8 mouse cellular contexts compared by ENCODE assay signal in genomic region chr11:3169042-3169441, GRCm38 (mm10). TPM values are rescaled to one million over a fixed set of nuclear protein-coding genes. Genes with fewer than 3 reads are reported as not detected.
DNase-seq lines count a peak whose midpoint lies in the region; ATAC-seq and TF ChIP-seq lines count a peak whose summit lies in the region.
"Not testable (repeated sequence)": the region's sequence is repeated elsewhere in the genome, so short reads cannot be mapped to it uniquely, and the experiment has no call there.

No protein-coding gene starts in this region.

- intact Hi-C loops in left cerebral cortex, adult 2 months (cut with DNase I): not testable (repeated sequence)

- TF ChIP-seq CTCF in heart, postnatal 0 days (IDR thresholded peaks at IDR 0.05; ENCODE audit: low read depth); left cerebral cortex, adult 2 months (IDR thresholded peaks at IDR 0.05): not testable (repeated sequence)

- peak; percentile 37 for DNase-seq in adrenal gland, adult 8-10 months
- DNase-seq in gastrocnemius, adult 18-20 months (ENCODE audit: low spot score): peak; percentile 54
- DNase-seq in heart, postnatal 0 days (ENCODE audit: low spot score): not testable (repeated sequence)
- peak; percentile 43 to 47 for DNase-seq in left cerebral cortex, adult 2 months (ENCODE audit: extremely low spot score in 1 of 2, low spot score in 2 of 2)
- peak; percentile 56 to 71 for DNase-seq in lung, postnatal 4 days
- DNase-seq in spleen, postnatal 14 days (ENCODE audit: low spot score in 2 of 2): peak; percentile 40 to 67
- peak; percentile 27 for DNase-seq in thymus, postnatal 4 days

- TF ChIP-seq EP300 in heart, postnatal 0 days (IDR thresholded peaks at IDR 0.05; ENCODE audit: low read depth): not testable (repeated sequence)

- WGBS in heart, postnatal 0 days: 48% methylated on average over 2 of the region's 2 CpGs
- 71% methylated on average over 2 of the region's 2 CpGs for WGBS in intestine, embryonic 16.5 days

- not testable (repeated sequence) for H3K4me3 ChIP-seq in heart, postnatal 0 days (ENCODE audit: low read depth, low read length); intestine, embryonic 16.5 days (ENCODE audit: low read length); left cerebral cortex, adult 2 months

- ATAC-seq in heart, postnatal 0 days (ENCODE audit: insufficient read depth, low read depth): peak; percentile 10
- peak; percentile 49; the same call in 1 of the 2 replicates for ATAC-seq in intestine, embryonic 16.5 days

- H3K9ac ChIP-seq in heart, postnatal 0 days (replicated peaks; ENCODE audit: low read depth, low read length); intestine, embryonic 16.5 days (ENCODE audit: low read depth, low read length): not testable (repeated sequence)

- not testable (repeated sequence) for H3K27me3 ChIP-seq in heart, postnatal 0 days (ENCODE audit: control insufficient read depth, insufficient read depth, low read length); intestine, embryonic 16.5 days (replicated peaks; ENCODE audit: control insufficient read depth, insufficient read depth, low read length)

- not testable (repeated sequence) for H3K36me3 ChIP-seq in heart, postnatal 0 days (replicated peaks; ENCODE audit: control insufficient read depth, insufficient read depth, low read length); intestine, embryonic 16.5 days (ENCODE audit: control insufficient read depth, insufficient read depth, low read length)

- not testable (repeated sequence) for H3K4me1 ChIP-seq in heart, postnatal 0 days (ENCODE audit: control insufficient read depth, insufficient read depth); intestine, embryonic 16.5 days (ENCODE audit: control insufficient read depth, insufficient read depth, low read length)

- H3K9me3 ChIP-seq in heart, postnatal 0 days (replicated peaks; ENCODE audit: control insufficient read depth, low read length): peaks cover 11% of the 10 kb centered on the region
- H3K9me3 ChIP-seq in intestine, embryonic 16.5 days (ENCODE audit: control insufficient read depth, low read length): not testable (repeated sequence)

- H3K4me2 ChIP-seq in heart, postnatal 0 days (ENCODE audit: low read depth, low read length); intestine, embryonic 16.5 days (ENCODE audit: low read depth, low read length): not testable (repeated sequence)

- not testable (repeated sequence) for H3K27ac ChIP-seq in heart, postnatal 0 days (ENCODE audit: low read depth); intestine, embryonic 16.5 days (ENCODE audit: low read length); left cerebral cortex, adult 2 months

RNA-seq across cellular contexts. Expression of gene Sfi1, which starts 24.2 kb away (rescaled TPM):
- total RNA-seq in adrenal gland, adult 8-10 months (2022): 100 to 1,000 TPM in 2 of 4 experiments, 10 to 100 TPM in 2; 71.9 to 122 (median 93.1) TPM
- total RNA-seq in gastrocnemius, adult 18-20 months (2021): 10 to 100 TPM in 1 of 2 experiments, 1 to 10 TPM in 1; 9.8 to 12.4 TPM
- 7.1 and 13.2 TPM in 2 replicates for total RNA-seq in heart, postnatal 0 days (2014; rRNA removed; ENCODE audit: low replicate concordance)
- polyA plus RNA-seq in heart, postnatal 0 days (2015; fragmentation: Nextera tagmentation; extraction: Ambion mirVana): 5.3 and 5.4 TPM in 2 replicates
- polyA plus RNA-seq in intestine, embryonic 16.5 days (2015; fragmentation: Nextera tagmentation; extraction: Ambion mirVana): 11.8 and 12.6 TPM in 2 replicates
- 10 to 100 TPM; 73.5 to 78.7 TPM for total RNA-seq in left cerebral cortex, adult 2 months (2021)

RNA-seq across cellular contexts. Expression of gene Eif4enif1, which starts 33.1 kb away (rescaled TPM):
- 10 to 100 TPM; 46.4 to 69.5 (median 53.9) TPM for total RNA-seq in adrenal gland, adult 8-10 months (2022)
- total RNA-seq in gastrocnemius, adult 18-20 months (2021): 10 to 100 TPM; 32.9 to 38.2 TPM
- 34.4 and 58.2 TPM in 2 replicates for total RNA-seq in heart, postnatal 0 days (2014; rRNA removed; ENCODE audit: low replicate concordance)
- 16.9 and 19.0 TPM in 2 replicates for polyA plus RNA-seq in heart, postnatal 0 days (2015; fragmentation: Nextera tagmentation; extraction: Ambion mirVana)
- polyA plus RNA-seq in intestine, embryonic 16.5 days (2015; fragmentation: Nextera tagmentation; extraction: Ambion mirVana): 31.0 and 32.4 TPM in 2 replicates
- 10 to 100 TPM; 71.1 to 72.6 TPM for total RNA-seq in left cerebral cortex, adult 2 months (2021)
